Mouse (Mus musculus) frontal cortex, adult 2 months (tissue): Measurements from ENCODE around the gene Mif4gd. TPM values are rescaled to one million over a fixed set of nuclear protein-coding genes. Genes with fewer than 3 reads are reported as not detected.

Experiments
- DNase-seq, 2 experiments: peaks; one replicate each; pipeline ENCODE4 v3.0.0; 2022; ENCODE audit warnings: low spot score in 1 of 2; ENCODE audit errors: extremely low spot score in 1 of 2
- polyA plus RNA-seq: library from polyadenylated mRNA; depleted of rRNA; stranded (reverse); fragments of >200 nt; gene quantifications from 2 replicates; pipeline ENCODE4 v1.2.3, GENCODE M21; 2012; rRNA removed

The Mif4gd gene
- polyA plus RNA-seq, 1 experiment: 38.9 TPM

DNA sequence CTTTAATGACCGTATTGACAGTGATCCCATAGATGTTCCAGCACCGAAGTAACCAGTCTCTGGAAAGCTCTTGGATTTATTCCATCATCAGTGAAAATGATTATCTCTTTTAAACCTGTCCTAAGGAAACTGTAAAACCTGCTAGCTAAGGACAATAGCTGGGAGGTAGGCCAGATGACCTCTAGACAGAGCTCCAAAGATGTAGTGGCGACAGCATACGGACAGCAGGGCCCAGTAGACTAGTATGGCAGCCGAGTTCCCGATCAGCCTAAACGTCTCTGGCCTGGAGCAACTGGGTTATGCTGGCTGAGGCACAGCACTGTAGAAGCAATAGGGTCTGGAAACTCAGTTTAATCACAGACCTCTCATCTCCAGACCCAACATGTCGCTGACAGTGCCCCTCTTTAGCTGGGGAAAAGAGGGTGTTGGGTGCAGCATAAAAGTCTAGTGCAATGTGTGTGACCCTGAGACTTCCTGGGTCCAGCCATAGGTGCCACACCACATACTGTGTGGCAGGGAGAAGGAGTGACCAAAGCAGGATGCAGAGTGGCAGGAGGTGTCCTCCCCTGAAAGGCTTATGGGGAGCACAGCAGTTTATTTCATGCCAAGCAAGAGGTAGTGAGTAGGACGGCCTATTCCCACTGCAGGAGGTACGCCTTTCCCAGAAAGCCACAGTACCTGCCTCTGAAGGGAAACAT is 28.2 kb downstream of the Mif4gd start:
- DNase-seq: no peak

GRCm38 (mm10) chr11:115582913-115583606 is 29.7 kb downstream of the Mif4gd start:
- no peak for DNase-seq

- DNase-seq: no peak
Observed at GRCm38 (mm10) chr11:115579080-115579479, 33.7 kb downstream of the Mif4gd start.

GRCm38 (mm10) chr11:115564961-115565360 is 47.8 kb downstream of the Mif4gd start:
- DNase-seq: no peak

GRCm38 (mm10) chr11:115564064-115564809 is 48.5 kb downstream of the Mif4gd start, which contains the start of gene Nup85:
Gene Nup85 (plus strand): TSS chr11:115564434.
- DNase-seq: peak; percentile 92 to 98

- no peak for DNase-seq
Observed at GRCm38 (mm10) chr11:115563406-115563805, 49.4 kb downstream of the Mif4gd start.

Other genes starting within 250 kb of the Mif4gd start
- gene Hid1, start 245.2 kb downstream of the Mif4gd start, polyA plus RNA-seq: 97.9 and 106 TPM in 2 replicates
- gene Cdr2l, start 231.1 kb downstream of the Mif4gd start, polyA plus RNA-seq: 22.7 and 23.1 TPM in 2 replicates
- gene Mrpl58, start 209.2 kb downstream of the Mif4gd start, polyA plus RNA-seq: 129 and 134 TPM in 2 replicates
- gene Atp5h, start 193.0 kb downstream of the Mif4gd start, polyA plus RNA-seq: 785 and 842 TPM in 2 replicates
- gene Kctd2, start 192.8 kb downstream of the Mif4gd start, polyA plus RNA-seq: 71.8 and 78.7 TPM in 2 replicates
- gene Trim80, start 172.4 kb downstream of the Mif4gd start, polyA plus RNA-seq: 0.06 and 0.17 TPM in 2 replicates
- 0.06 TPM in 1 of 2 replicates, not detected in the other for gene Slc16a5, start 150.5 kb downstream of the Mif4gd start, polyA plus RNA-seq
- gene Armc7, start 137.3 kb downstream of the Mif4gd start, polyA plus RNA-seq: 9.9 TPM in 2 replicates
- gene Nt5c, start 121.1 kb downstream of the Mif4gd start, polyA plus RNA-seq: 73.9 and 74.9 TPM in 2 replicates
- gene Jpt1, start 98.6 kb downstream of the Mif4gd start, polyA plus RNA-seq: 209 and 216 TPM in 2 replicates
- gene Sumo2, start 76.7 kb downstream of the Mif4gd start, polyA plus RNA-seq: 365 and 405 TPM in 2 replicates
- gene Nup85, start 48.5 kb downstream of the Mif4gd start, polyA plus RNA-seq: 71.0 and 72.9 TPM in 2 replicates
- gene Mrps7, start 9.0 kb downstream of the Mif4gd start, polyA plus RNA-seq: 40.7 and 42.9 TPM in 2 replicates
- gene Gga3, start 8.9 kb downstream of the Mif4gd start, polyA plus RNA-seq: 61.7 and 65.1 TPM in 2 replicates
- gene Slc25a19, start 15.3 kb upstream of the Mif4gd start, polyA plus RNA-seq: 117 and 127 TPM in 2 replicates
- gene Grb2, start 95.6 kb upstream of the Mif4gd start, polyA plus RNA-seq: 194 and 200 TPM in 2 replicates
- gene Tmem94, start 152.5 kb upstream of the Mif4gd start, polyA plus RNA-seq: 49.7 and 57.3 TPM in 2 replicates
- 25.8 and 29.3 TPM in 2 replicates for gene Caskin2, start 200.7 kb upstream of the Mif4gd start, polyA plus RNA-seq
- 15.6 and 16.8 TPM in 2 replicates for gene Tsen54, start 201.8 kb upstream of the Mif4gd start, polyA plus RNA-seq
- 2.8 and 3.2 TPM in 2 replicates for gene Llgl2, start 211.1 kb upstream of the Mif4gd start, polyA plus RNA-seq
- 0.55 and 1.1 TPM in 2 replicates for gene Myo15b, start 245.4 kb upstream of the Mif4gd start, polyA plus RNA-seq